Mouse (Mus musculus) lung, postnatal 25 days (tissue): Measurements from ENCODE around the gene H2-Ob.
"Not testable (repeated sequence)": the region's sequence is repeated elsewhere in the genome, so short reads cannot be mapped to it uniquely, and the experiment has no call there.

Experiments
- DNase-seq: peaks from one replicate; pipeline ENCODE4 v3.0.0; 2022; ENCODE audit warnings: low spot score

H2-Ob gene

DNA sequence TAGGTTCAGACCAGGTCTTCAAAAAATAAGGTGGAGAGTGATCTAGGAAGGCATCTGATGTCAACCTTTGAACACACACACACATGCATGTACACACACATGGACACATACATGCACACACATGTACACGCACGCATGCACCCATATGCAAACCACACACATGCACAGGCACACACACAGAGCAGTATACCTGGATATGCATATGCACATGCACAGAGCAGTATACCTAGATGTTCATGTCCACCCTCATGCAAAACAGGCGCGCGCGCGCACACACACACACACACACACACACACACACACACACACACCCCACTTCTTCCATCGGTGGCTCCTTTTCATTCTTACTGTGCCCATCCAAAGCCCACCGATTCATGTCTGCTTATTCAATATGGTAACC, 30.8 kb upstream of the H2-Ob start:
- DNase-seq: no peak

DNA sequence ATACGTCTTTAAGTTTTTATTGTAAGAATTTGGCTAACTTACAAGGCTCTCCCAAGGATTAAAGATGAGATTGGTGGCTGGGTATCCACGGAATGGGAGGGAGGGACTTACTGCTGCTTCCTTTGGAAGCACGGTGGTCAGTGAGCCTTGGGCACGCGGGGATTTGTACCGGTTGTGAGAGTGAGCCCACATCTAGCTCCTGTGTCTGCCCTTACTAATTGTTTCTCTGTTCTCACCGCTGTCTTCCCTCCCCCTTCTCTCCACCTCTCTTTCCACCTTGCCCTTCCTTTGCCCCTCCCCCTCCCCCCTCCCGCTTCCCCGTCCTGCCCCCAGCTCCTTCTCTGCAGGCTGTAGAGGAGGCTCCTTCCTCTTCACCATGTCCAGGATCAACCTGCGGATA, 30.3 kb upstream of the H2-Ob start:
- DNase-seq: no peak

DNA sequence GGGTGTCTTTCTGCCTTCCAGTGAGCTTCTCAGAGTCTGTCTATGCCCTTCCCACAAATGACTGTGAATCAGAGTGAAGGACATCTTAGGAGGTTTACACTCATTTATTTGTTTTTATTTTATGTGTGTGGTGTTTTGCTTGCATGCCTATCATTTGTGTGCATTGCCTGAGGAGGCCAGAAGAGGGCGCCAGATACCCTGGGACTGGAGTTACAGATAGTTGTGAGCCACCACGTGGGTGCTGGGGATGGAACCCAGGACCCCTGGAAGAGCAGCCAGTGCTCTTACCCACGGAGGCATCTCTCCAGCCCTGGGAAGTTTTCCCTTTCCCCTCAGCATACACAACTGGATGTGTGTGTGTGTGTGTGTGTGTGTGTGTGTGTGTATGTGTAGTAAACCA, 29.0 kb upstream of the H2-Ob start:
- DNase-seq: no peak

DNA sequence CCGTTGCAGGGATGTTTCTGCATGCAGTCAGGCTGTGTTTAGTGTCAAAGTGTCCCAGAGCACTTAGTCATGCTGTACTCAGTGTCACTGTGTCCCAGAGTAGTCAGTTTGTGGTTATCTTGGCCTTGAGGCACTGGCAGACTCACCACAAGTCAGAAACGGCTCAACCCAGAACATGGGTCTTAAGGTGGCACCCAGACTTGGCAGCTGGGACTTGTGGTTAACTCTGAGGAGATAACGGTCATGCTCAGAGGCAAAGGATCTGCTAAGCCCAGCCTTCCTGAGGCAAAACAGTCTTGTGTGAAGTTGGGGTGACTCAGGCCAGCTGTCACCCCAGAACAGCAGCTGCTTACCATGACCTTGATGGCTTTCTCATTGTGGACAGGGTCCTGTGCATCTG, 28.1 kb upstream of the H2-Ob start:
- DNase-seq: no peak

DNA sequence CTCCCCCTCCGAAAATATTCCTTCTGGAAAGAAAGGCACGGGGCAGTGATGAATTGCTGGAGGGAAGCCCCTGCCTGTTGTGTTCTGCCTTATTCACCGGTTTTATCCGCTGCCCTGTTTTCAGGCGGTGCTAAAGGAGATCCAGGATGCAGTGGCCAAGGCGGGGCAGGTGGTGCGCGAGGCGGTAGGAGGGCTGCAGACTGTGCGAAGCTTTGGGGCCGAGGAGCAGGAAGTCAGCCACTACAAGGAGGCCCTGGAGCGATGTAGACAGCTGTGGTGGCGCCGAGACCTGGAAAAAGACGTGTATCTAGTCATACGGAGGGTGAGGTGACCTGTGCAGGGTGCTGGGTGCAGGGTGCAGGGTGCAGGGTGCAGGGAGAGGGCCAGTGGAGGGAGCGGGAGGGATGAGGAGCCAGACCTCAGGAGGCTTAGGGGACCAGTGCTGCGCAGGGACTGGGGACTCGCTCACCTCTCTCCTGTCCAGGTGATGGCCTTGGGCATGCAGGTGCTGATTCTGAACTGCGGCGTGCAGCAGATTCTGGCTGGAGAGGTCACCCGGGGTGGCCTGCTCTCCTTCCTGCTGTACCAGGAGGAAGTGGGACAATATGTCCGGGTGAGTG, 26.8 kb upstream of the H2-Ob start:
- DNase-seq: no peak

DNA sequence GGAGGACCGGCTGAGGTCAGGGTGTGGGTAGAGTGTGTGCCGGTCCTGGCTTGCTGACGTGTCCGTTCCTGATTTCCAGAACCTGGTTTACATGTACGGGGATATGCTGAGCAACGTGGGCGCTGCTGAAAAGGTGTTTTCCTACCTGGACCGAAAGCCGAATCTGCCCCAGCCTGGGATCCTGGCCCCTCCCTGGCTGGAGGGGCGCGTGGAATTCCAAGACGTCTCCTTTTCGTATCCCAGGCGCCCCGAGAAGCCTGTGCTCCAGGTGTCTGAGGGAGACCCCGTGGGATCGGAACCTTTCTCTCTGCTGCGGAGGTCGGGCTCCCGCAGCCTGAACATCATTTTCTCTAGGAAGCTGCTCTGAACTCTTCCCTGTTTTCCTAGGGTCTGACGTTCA, 24.8 kb upstream of the H2-Ob start:
- DNase-seq: no peak

DNA sequence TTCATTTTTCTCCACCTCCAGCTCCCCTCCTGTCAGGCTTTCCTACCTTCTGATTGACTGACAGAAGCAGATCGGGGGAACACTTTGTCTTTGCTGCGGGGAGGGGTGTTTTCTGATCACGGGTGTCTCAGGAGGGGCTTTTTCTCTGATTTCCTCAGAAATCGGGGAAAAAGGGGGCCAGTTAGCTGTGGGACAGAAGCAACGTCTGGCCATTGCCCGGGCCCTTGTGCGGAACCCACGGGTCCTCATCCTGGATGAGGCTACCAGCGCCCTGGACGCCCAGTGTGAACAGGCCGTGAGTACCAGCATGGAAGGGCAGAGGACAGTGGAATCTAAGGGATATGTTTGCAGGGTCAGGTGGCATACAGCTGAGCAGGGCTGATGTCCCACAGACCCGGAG, 23.5 kb upstream of the H2-Ob start:
- DNase-seq: no peak

DNA sequence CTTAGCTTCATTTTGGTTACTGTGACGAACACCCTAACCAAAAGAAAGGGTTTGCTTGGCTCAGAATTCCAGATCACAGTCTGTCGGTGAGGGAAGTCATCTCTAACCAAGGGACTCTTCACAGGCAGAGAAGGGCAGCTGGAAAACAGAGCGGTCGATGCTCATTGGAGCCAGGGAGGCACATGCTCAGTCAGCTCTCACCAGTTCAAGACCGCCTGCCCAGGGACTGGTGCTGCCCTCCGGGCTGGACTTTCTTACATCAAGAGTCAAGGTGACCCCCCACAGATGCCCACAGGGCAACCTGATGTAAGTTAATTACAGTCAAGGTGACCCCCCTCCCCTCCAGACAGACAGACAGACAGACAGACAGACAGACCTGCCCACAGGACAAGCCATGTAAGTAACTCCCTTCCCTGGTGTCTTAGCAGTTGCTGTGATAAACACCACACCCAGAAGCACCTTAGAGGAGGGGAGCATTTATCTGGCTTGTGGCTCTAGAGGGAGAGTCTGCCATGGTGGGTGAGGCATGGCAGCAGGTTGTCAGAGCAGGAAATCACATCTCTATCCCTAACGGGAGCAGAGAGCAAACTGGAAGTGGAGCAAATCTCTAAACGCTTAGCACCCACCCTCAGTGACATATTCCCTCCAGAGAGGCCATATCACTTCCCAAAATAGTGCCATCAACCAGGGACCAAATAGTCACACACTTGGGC, 21.3 kb upstream of the H2-Ob start:
- no peak for DNase-seq

DNA sequence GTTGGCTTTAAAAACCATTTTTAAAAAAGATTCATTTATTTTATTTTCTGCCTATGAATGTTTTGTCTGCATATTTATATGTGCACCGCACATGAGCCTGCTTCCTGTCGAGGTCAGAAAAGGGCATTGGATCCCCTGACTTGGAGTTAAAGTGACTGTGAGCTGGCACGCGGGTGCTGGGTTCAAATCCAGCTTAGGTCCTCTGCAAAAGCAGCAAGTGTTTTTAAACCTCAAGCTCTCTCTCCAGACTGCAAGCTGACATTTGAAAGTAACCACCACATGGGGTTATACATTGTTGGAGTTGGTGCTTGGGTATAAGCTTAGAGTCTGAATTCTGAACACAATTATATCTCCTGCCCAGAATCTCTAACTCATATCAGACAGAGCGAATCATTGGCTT, 20.7 kb upstream of the H2-Ob start:
- no peak for DNase-seq

DNA sequence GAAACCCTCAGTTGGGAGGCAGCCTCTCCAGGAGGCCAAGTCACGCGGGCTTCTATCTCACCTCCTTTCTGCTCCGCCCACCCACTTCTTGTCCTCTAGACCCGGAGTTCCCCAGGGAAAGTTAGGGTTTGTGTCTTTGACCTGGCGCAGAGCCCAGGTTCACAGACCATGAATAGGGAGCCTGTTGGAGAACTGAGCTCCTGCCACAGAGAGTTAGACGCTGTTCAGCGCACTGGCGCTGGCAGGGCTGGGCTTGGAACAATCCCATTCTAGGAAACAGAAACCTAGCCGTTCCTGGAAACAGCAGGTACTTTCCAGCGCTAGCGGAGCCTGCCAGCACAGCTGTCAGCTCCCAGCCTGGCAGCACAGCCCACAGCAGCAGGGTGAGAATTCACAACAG, 20.0 kb upstream of the H2-Ob start:
- peak; percentile 80 for DNase-seq

DNA sequence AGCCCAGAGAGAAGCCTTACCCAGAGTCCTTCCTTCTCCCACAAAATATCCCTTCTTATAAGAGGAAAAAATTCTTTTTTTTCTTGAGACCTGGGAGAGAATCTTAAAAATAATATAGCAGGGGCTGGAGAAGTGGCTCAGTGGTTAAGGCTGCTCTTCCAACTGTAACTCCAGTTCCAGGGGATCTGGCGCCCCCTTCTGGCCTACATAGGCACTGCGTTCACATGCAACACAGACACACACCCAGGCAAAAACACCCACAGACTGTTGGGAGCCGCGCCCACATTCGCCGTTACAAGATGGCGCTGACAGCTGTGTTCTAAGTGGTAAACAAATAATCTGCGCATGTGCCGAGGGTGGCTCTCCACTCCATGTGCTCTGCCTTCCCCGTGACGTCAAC, 19.6 kb upstream of the H2-Ob start:
- not testable (repeated sequence) for DNase-seq

DNA sequence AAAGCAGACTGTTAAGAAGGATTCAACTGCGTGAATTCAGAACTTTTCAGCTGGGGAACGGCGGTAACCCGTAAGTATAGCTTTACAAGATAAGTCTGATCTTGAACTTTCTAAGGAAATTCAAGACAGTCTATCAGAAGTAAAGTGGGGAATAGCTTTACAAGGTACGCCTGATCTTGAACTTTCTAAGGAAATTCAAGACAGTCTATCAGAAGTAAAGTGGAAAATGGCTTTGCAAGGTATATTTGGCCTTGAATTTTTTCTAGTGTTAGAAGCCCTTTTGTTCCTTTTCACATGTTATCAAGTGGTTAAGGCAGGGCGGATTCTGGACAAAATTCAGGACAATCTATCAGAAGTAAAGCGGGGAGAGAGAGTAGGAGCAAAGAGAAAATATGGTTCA, 18.9 kb upstream of the H2-Ob start:
- peak; percentile 69 for DNase-seq

DNA sequence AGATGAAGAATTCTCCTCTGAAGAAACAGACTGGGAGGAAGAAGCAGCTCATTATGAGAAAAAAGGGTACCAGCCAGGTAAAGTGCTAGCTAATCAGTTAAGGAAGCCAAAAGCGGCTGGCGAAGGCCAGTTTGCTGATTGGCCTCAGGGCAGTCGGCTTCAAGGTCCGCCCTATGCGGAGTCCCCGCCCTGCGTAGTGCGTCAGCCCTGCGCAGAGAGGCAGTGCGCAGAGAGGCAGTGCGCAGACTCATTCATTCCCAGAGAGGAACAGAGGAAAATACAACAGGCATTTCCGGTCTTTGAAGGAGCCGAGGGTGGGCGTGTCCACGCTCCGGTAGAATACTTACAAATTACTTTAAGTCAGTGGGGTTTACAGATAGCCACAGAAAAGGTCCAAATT, 18.3 kb upstream of the H2-Ob start:
- DNase-seq: not testable (repeated sequence)

DNA sequence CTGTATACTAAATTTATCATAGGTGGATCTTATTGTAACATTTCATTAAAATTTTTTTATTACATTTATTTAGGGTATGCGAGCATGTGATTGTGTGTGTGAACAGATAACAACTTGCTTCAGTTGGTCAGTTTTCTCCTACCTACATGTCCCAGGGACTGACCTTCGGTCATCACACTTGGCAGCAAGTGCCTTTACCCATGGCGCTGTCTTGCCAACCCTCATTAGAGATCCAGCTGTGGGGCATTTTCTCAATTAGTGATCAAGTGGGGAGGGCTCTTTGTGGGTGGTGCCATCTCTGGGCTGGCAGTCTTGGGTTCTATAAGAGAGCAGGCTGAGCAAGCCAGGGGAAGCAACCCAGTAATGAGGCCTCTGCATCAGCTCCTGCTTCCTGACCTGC, 13.9 kb upstream of the H2-Ob start:
- DNase-seq: no peak

DNA sequence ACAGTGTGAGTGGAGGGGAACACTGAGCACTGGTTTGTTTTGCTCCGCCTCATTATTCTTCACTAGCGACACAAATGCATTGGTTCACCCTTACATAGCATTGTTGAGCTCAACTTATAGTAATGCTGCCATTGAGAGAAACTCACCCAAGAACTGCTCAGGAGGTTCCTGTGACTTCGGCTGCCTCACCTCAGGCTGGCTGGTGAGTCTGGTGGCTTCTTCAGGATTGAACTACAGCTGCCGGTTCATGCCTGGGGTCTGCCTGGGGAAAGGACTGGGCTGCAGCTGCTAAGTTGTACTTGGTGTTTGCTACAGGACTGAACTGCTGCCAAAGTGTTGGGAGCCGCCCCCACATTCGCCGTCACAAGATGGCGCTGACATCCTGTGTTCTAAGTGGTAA, 13.3 kb upstream of the H2-Ob start:
- no peak for DNase-seq

DNA sequence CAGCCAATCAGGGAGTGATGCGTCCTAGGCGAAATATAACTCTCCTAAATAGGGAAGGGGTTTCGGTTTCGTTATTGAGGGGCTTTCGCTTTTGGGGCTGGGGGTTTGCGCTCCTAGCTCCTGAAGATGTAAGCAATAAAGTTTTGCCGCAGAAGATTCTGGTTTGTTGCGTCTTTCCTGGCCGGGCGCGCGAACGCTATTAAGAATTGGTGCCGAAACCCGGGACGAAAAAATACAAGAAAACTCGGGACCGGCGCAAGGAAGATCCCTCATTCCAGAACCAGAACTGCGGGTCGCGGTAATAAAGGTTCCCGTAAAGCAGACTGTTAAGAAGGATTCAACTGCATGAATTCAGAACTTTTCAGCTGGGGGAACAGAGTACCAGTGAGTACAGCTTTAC, 12.8 kb upstream of the H2-Ob start:
- DNase-seq: not testable (repeated sequence)

DNA sequence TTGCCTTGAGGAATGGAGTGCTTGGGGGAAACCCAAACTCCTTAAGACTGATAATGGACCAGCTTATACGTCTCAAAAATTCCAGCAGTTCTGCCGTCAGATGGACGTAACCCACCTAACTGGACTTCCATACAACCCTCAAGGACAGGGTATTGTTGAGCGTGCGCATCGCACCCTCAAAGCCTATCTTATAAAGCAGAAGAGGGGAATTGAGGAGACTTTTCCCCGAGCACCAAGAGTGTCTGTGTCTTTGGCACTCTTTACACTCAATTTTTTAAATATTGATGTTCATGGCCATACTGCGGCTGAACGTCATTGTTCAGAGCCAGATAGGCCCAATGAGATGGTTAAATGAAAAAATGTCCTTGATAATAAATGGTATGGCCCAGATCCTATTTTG, 7.7 kb upstream of the H2-Ob start:
- not testable (repeated sequence) for DNase-seq

DNA sequence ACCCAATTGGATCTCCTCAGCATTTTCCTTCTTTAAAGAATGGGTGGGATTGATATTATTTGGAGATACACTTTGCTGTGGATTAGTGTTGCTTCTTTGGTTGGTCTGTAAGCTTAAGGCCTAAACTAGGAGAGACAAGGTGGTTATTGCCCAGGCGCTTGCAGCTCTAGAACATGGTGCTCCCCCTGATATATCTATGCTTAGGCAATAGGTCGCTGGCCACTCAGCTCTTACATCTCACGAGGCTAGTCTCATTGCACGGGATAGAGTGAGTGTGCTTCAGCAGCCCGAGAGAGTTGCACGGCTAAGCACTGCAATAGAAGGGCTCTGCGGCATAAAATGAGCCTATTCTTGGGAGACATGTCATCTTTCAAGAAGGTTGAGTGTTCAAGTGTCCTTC, 6.7 kb upstream of the H2-Ob start:
- not testable (repeated sequence) for DNase-seq

DNA sequence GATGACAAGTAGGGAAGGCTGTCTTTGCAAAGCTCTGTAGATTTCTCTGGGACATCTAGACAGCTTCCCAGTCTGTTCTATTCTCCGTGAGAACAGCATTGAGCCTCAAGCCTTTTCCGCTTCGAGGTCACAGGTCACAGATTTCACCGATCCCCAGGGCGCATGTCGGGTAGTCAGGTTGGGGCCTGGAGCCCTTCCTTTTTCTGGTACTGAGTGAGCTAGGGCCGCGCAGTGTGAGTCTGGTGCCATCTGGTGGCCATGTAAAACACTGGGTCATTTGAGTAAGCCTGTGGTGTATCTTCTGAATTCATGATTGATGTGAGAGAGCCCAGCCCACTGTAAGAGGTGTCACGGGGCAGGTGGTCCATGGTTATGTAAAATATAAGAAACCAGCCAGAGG, 3.8 kb upstream of the H2-Ob start:
- peak; percentile 86 for DNase-seq

DNA sequence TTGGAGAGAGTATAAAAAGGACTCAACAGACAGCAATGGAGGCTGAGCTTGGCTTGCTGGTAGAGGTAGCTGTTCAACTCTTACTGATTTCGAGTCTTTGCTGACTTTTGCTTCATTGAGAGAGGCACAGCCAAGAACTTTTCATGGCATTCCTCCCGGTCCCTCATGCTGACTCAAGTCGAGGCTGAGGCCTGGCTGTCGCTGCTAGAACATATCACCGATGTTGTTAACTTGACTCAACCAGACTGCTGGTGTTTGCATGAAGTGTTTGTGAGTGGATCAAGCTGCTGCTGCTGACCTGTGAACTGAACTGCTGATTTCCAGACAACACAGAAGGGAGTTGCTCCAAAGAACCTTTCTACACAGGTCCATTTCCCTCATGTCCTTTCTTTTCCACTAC, 2.0 kb upstream of the H2-Ob start:
- peak; percentile 56 for DNase-seq

DNA sequence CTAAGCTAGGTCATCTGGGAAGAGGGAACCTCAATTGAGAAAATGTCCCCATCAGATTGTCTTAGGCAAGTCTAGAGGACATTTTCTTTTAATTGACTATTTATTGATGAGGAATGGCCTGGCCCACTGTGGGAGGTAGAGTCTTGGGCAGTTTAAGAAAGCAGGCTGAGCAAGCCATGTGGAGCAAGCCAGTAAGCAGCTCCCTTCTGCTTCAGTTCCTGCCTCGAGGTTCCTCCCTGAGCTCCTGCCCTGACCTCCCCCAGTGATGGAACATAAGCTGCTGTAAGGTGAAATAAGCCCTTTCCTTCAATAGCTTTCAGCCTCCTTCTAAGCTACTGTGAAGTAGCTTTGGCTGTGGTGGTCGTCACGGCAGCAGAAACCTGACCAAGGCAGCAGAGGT, 962 bp upstream of the H2-Ob start:
- DNase-seq: no peak

DNA sequence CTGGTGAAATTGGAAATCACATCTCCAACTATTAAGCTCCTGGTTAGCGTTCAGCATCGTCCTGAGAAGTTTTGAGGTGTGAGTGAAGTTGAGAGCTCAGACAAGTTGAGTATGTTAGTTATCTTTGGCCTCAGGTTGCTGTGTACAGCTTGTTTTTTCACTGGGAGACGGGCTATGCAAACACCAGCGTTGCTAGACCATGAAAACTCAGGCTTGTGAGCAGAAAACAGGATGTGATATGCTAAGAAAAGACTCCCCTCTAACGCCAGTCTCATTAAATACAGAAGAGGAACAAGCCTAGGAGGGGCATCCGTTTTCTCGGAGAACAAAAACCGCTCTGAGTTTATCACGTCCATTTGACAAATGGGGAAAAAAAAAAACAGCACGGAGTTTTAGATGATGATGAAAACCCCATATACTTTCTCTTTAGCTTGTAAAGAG, 918 bp downstream of the H2-Ob start:
- DNase-seq: peak; percentile 49

DNA sequence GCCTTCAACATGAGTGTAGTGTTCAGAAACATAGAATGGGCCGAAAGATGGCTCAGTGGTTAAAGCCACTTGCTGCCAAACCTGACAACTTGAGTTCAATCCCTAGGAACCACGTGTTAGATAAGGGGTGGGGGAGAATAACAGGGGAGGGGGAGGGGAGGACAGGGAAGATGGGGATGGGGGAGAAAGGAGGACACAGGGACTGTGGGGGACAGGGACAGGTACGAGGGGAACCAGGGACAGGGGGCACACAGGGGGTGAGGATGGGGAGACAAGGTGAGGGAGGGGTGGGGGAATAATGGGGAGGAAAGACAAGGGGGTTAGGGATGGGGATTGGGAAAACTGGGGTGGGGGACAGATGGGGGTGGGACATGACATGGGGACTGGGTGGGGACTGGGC, 1.7 kb downstream of the H2-Ob start:
- DNase-seq: no peak

DNA sequence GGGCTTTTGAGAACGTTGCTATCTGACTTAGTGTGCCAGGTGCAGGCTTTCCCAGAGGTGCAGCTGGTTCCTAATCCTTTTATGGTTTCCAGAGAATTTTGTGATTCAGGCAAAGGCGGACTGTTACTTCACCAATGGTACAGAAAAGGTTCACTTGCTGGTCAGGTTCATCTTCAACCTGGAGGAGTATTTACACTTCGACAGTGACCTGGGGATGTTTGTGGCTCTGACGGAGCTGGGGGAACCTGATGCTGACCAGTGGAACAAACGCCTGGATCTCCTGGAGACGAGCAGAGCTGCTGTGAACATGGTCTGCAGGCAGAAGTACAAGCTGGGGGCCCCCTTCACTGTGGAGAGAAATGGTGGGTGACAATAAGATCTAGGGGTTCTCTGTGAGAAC, 2.2 kb downstream of the H2-Ob start:
- DNase-seq: no peak
